Mouse (Mus musculus): Measurements from ENCODE around the gene St6gal1.

GRCm38 (mm10) chr16:23269984-23270912 is 45.7 kb downstream of the St6gal1 start:
- TF ChIP-seq E2F4 (IDR thresholded peaks at IDR 0.05; ENCODE audit: insufficient read depth) (no peak), POLR2A (IDR thresholded peaks at IDR 0.05; ENCODE audit: insufficient read length, low read depth) (no peak), TCF3 (IDR thresholded peaks at IDR 0.05; ENCODE audit: insufficient read length, low read depth) (no peak)
